Mouse (Mus musculus): ENCODE measurements around the gene Mxd1. TPM values are rescaled to one million over a fixed set of nuclear protein-coding genes. Genes with fewer than 3 reads are reported as not detected.
A peak's percentile ranks its signal among the peaks of the same experiment; 100 is the strongest.

Mxd1 gene
- total and polyA plus RNA-seq, 3 experiments = 3.2 to 3.6 TPM; not detected in 1

- TF ChIP-seq ZMIZ1 (IDR thresholded peaks at IDR 0.05; ENCODE audit: low read depth, low read length) = no peak
- no peak for TF ChIP-seq UBTF (IDR thresholded peaks at IDR 0.05; ENCODE audit: borderline replicate concordance, insufficient read depth, low read depth, low read length)
- no peak for TF ChIP-seq ZNF384 (IDR thresholded peaks at IDR 0.05; ENCODE audit: low read depth, low read length)
- TF ChIP-seq GATA1 (IDR thresholded peaks at IDR 0.05; ENCODE audit: low read depth, low read length) = peak; percentile 86
- no peak for TF ChIP-seq GABPA (IDR thresholded peaks at IDR 0.05; ENCODE audit: low read depth, low read length)
- peak; percentile 90 for TF ChIP-seq TCF12 (IDR thresholded peaks at IDR 0.05; ENCODE audit: low read depth, low read length)
- TF ChIP-seq HCFC1 (IDR thresholded peaks at IDR 0.05; ENCODE audit: low read depth, low read length) = no peak
- TF ChIP-seq MAZ (IDR thresholded peaks at IDR 0.05; ENCODE audit: low read depth, low read length) = no peak
- TF ChIP-seq ETS1 (IDR thresholded peaks at IDR 0.05; ENCODE audit: low read depth, low read length) = peak; percentile 81
- TF ChIP-seq ZC3H11A (IDR thresholded peaks at IDR 0.05; ENCODE audit: low read depth, low read length) = no peak
- TF ChIP-seq SMC3 (IDR thresholded peaks at IDR 0.05; ENCODE audit: low read depth, low read length) = no peak
- TF ChIP-seq POLR2AphosphoS5 (IDR thresholded peaks at IDR 0.05; ENCODE audit: borderline replicate concordance, low read depth, low read length) = no peak
- no peak for TF ChIP-seq NRF1 (IDR thresholded peaks at IDR 0.05; ENCODE audit: insufficient read depth, low read depth, low read length, poor library complexity, severe bottlenecking)
- TF ChIP-seq TBP (IDR thresholded peaks at IDR 0.05; ENCODE audit: low read depth, low read length) = peak; percentile 44; the same call in 1 of the 2 replicates
- no peak for TF ChIP-seq ELF1 (IDR thresholded peaks at IDR 0.05; ENCODE audit: low read depth, low read length)
- no peak for TF ChIP-seq CTCF (IDR thresholded peaks at IDR 0.05 in 2 of 3, conservative IDR thresholded peaks at IDR 0.05 in 1 of 3; ENCODE audit: control insufficient read depth in 1 of 3, insufficient read depth in 1 of 3, low read depth in 2 of 3, low read length in 3 of 3, poor library complexity in 1 of 3, severe bottlenecking in 1 of 3)
- no peak for TF ChIP-seq POLR2A (IDR thresholded peaks at IDR 0.05; ENCODE audit: control insufficient read depth in 1 of 2, insufficient read depth in 1 of 2, low read depth in 1 of 2, low read length in 2 of 2, poor library complexity in 1 of 2)
- no peak for TF ChIP-seq E2F4 (IDR thresholded peaks at IDR 0.05; ENCODE audit: borderline replicate concordance, low read depth, low read length)
Observed at GRCm38 (mm10) chr6:86639180-86640160, 29.5 kb downstream of the Mxd1 start (continued).

GRCm38 (mm10) chr6:86638434-86638833 is 30.5 kb downstream of the Mxd1 start:
- Histone ChIP-seq H3K27me3 (ENCODE audit: control insufficient read depth in 1 of 2, insufficient read depth in 2 of 2, low read length in 2 of 2) (no peaks in the 10 kb centered on the region), H3K36me3 (ENCODE audit: control insufficient read depth in 1 of 2, insufficient read depth in 2 of 2, low read length in 2 of 2) (peaks cover 0 to 22% of the 10 kb centered on the region in 2 experiments; a peak in 2 of 4 replicates), H3K4me3 (ENCODE audit: control insufficient read depth in 1 of 2, insufficient read depth in 1 of 2, low read depth in 2 of 2, low read length in 2 of 2) (no peak overlapping the region), H3K4me1 (ENCODE audit: control insufficient read depth in 1 of 2, insufficient read depth in 2 of 2, low read length in 2 of 2) (peaks cover 10 to 30% of the 10 kb centered on the region in 2 experiments), H3K79me2 (ENCODE audit: control insufficient read depth, insufficient read depth, low read length, poor library complexity) (no peaks in the 10 kb centered on the region), H3K27ac (ENCODE audit: control insufficient read depth, low read depth, low read length) (no peak overlapping the region), H3K9ac (ENCODE audit: control insufficient read depth, low read depth, low read length, poor library complexity, severe bottlenecking) (no peak overlapping the region), H3K9me3 (replicated peaks; ENCODE audit: insufficient read depth, low read length) (no peaks in the 10 kb centered on the region)
- no peak for DNase-seq (ENCODE audit: low read depth, low spot score)
- peak; percentile 23 for TF ChIP-seq RAD21 (IDR thresholded peaks at IDR 0.05; ENCODE audit: low read depth, low read length)
- peak; percentile 60; the same call in 1 of the 2 replicates for TF ChIP-seq ZNF384 (IDR thresholded peaks at IDR 0.05; ENCODE audit: low read depth, low read length)
- peak; percentile 18 to 28 (median 19); a peak in 4 of 6 replicates for TF ChIP-seq CTCF (IDR thresholded peaks at IDR 0.05 in 2 of 3, conservative IDR thresholded peaks at IDR 0.05 in 1 of 3; ENCODE audit: control insufficient read depth in 1 of 3, insufficient read depth in 1 of 3, low read depth in 2 of 3, low read length in 3 of 3, poor library complexity in 1 of 3, severe bottlenecking in 1 of 3)
- no peak for TF ChIP-seq ZC3H11A (IDR thresholded peaks at IDR 0.05; ENCODE audit: low read depth, low read length)
